Mouse (Mus musculus) G1E-ER4 (cell line): ENCODE results near the gene Slc8b1. TPM values are rescaled to one million over a fixed set of nuclear protein-coding genes. Genes with fewer than 3 reads are reported as not detected.

Source experiments
- GATA1 ChIP-seq: IDR thresholded peaks from one replicate; pipeline ENCODE4 v1.8.0; 2012; ENCODE audit warnings: low read length, inconsistent platforms
- polyA plus RNA-seq: library from polyadenylated mRNA; stranded (reverse); fragments of >175 nt; gene quantifications from 2 replicates; pipeline ENCODE4 v1.2.3, GENCODE M21; 2012

Gene Slc8b1
- polyA plus RNA-seq, 1 experiment, result 1.3 TPM

DNA sequence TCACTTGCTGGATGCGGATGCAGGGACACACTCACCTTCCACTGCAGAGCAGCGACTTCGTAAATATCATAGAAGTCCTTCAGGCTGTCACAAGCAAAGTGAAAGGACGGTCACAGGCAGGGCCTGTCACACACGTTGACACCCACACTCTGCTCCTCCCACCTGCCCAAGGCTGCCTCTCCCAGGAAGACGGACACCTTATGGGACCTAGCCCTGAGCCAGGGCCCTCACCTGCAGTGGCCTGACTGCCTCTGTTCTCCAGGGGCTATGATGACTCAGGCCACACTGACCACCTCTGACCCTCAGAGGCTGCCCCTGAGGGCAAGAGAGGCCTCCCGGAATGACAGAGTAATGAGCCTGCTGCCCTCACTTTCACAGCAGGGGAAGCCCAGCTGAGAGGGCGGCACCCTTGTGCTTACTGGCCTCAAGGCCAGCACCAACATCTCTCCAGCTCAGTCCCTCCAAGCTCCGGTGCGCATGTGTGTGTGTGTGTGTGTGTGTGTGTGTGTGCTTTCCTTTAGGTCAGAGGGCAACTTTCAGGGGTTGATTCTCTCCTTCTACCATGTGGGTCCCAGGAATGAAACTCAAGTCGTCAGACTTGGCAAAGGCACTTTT is 37.4 kb downstream of the Slc8b1 start:
- TF ChIP-seq GATA1, result no peak

DNA sequence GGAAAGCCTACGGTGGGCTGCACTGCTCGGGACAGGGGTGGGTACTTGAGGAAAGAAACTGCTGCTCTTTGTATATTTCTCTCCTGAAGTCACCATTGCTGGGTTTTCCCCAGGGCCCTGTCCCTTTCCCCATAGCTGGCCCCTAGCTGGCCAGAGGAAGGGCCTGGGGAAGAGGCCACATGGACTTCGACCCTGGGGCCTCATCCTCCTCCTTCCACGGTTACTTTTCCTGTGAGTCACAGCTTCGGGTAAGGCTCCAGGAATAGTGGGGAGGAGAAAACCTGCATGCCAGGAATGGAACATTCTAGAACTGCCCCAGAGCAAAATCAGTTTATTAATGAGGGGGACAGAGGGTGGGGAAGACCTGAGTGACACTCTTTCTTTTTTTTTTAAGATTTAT is 39.2 kb downstream of the Slc8b1 start:
- no peak for TF ChIP-seq GATA1

GRCm38 (mm10) chr5:120550673-120551072 is 39.7 kb downstream of the Slc8b1 start:
- no peak for TF ChIP-seq GATA1

- no peak for TF ChIP-seq GATA1
These were observed 44.9 kb downstream of the Slc8b1 start for GRCm38 (mm10) chr5:120555871-120556270.

DNA sequence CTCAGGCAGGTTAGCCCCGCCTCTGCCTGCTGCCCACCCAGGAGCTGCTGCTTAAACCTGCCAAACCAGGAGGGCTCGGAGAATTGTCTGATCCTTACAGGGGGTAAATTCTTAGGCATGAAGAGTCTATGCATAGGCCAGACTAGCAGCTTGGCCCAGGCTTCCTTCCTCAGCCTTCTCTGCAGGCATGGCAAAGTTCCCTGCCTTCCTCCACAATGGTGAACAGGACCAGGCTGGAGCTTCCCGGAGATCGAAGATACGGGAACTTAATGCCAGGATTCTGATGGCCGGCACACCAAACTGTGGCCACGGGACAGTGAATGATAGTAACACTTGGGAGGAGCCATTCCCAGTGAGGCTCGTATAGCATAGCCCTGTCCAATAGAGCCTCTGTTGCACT is 47.1 kb downstream of the Slc8b1 start:
- no peak for TF ChIP-seq GATA1

GRCm38 (mm10) chr5:120558762-120559161 is 47.8 kb downstream of the Slc8b1 start:
- TF ChIP-seq GATA1, result no peak

- TF ChIP-seq GATA1, result no peak
These were observed 49.2 kb downstream of the Slc8b1 start for GRCm38 (mm10) chr5:120560129-120560615.

DNA sequence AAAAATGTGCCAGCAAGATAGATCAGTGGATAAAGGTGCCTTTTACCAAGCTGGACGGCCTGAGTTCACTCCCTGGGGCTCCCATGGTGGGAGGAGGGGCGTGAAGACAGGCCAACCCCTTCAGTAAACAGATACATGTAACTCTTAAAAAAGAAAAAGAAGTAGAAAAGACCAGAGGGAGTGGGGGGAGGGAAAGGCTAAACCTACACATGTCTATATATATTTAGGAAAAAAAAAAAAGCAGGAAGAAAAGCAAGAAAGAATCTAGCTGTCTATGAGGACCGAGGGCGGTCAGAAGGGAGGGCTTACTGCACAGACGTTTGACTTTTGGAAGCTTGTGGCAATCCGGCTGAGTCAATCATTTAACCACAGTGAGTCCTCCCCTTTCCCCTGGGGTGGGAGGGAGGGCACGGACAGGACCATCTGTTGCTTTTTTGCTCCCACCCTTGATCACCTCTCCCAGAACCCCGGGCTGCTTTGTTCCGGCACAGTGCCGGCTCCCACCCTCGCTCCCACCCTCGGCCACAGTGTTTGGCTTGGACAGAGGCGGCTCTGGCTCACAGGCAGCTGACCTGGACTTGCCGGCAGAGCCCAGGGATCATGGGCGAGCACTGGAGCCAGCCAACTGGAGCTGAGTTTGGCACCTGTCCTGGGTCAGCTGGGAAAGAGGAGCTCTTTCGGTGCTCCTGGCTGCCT is 49.8 kb downstream of the Slc8b1 start:
- no peak for TF ChIP-seq GATA1

DNA sequence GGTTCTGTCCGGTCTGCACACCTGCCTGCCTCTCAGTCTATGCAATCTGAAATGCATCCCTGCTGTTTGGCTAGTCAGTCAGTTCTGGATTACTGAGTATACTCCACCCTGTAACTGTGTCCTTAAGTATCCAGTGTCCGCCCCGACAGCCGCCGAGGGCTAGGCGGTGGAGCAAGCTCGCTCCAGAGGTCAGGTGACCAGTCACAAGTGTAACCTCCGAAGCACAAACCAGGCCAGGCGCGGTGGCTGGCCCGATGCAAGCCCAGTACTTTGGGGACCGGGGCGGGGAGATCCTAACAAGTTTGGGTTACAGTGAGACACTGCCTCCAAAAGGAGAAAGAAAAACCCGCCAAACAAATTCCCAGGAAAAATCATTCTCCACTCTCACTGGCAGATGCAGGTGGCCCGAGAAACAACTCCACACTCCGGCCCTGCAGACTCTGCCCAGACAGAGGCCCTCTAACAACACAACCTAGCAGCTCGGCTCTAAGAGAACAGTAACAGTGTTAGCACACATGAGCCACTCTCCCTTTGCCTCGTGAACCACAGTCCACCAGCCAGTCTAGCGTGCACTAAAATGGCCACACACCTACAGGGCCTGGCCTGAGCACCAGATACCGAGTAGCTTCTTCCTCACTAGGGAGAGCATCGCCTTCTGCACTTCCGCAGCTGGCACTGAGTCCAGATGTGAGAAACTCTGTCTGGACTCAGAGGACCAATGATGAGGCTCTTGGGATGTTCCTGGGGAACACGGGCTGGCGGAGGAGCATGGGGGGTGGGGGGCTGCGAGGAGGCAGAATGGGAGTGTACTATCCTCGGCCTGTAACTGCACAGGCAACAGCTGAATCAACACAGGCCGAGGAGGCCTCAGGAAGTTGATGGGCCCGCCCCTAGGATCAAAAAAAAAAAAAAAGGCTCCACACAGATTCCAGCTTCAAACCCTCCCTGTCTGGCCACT is 52.3 kb downstream of the Slc8b1 start:
- no peak for TF ChIP-seq GATA1

DNA sequence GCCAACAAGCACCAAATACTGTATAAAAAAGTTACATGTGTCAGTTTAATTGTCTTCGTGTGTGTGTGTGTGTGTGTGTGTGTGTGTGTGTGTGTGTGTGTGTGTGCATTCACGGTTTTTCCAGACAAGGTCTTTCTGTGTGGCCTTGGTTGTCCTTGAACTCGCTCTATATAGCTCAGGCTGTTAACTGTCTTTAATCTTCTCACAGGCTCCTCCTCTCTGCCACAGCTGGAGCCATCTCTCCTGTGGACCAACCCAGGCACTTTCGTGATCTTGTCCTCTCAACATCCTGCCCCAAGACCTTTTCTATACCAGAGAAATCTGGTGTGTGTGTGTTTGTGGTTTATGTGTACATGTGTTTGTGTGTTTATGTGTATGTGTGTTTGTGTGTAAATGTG is 52.9 kb downstream of the Slc8b1 start:
- TF ChIP-seq GATA1, result no peak

DNA sequence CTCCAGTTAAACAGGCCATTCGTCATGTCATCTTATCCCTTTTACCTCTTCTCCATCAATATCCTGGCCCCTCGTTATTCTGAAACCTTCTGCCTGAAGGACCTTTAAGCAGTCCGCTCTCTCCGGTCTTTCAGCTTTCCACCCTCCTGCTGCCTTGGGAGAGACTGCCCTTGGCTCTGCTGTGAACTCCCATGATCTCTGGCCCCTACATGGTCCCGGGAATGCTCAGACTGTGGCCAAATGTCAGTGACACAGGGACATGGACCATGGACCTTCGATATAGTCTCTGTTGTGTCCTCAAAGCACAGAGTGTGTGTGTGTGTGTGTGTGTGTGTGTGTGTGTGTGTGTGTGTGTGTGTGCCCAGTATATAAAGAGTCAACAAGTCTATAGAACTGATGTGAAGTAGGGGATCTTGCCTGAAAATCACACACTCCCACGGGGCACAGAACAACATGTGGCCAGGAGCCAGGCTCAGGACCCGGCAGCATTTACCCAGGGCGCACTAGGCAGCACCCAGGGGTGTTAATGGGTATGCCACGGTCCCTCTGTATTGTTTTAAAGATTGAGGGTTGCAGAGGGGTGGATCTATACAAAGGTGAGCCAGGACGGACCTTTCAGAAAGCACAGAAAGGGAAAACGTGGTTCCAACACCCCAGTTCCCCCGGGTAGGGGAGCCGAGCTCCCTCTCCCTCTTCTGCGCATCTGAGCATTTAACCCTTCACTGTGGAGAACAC is 54.4 kb downstream of the Slc8b1 start:
- TF ChIP-seq GATA1, result no peak

GRCm38 (mm10) chr5:120566101-120566500 is 55.1 kb downstream of the Slc8b1 start:
- TF ChIP-seq GATA1, result no peak

DNA sequence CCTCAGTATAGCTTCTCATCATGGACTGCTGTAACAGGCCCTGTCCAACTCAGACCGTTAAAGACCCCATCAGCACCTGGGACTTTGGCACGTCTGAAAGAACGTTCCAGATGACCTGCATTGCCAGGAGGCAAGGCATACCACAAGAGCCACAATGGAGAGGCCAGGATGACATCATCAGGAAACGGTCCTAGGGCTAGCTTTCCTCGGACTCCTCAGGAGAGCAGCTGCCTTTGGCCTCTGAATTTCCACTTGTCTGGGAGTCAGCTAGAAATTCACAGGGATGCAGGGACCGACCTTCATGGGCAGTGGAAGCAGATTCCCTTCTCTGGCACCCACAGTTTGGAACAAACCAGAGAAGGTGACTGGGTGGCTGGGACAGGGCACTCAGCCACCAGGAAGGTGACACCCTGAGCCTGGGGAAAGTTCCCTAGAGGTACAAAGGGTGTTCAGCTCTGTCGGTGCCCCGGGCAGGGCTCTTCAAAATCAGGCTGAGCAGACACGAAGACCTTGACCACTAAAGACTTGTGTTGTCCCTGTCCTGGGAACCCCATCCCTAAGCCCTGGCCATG is 55.8 kb downstream of the Slc8b1 start:
- no peak for TF ChIP-seq GATA1

DNA sequence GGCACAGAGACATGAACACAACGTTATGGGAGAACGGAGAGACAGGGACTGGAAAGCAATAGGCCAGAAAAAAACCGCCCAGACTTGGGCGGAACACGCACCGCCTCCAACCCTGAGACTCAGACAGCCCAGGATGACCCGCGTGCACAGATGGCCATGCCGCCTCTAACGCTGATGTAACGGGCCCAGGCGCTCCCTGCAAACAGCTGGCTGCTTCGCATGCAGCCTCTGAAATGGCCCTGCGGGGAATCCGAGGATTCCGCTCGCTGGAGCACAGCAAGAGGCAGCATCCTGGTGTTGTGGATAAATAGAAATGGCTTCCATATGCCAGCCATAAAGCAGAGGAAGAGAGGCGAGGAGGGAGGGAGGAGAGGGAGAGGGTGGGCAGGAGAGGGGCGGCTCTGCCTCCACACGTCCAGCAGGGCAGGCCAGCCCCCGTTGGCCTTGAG is 56.3 kb downstream of the Slc8b1 start:
- no peak for TF ChIP-seq GATA1

- no peak for TF ChIP-seq GATA1
These were observed 56.8 kb downstream of the Slc8b1 start for GRCm38 (mm10) chr5:120567761-120568211.
